Comparison of ENCODE assay signal across 9 mouse cellular contexts in genomic region chr15:84960692-84961091, GRCm38 (mm10). TPM values are rescaled to one million over a fixed set of nuclear protein-coding genes. Genes with fewer than 3 reads are reported as not detected.
DNase-seq lines count a peak whose midpoint lies in the region; ATAC-seq and TF ChIP-seq lines count a peak whose summit lies in the region.
"Had no signal": no experiment of that assay in that cellular context is flagged by ENCODE, and none has a peak within 500 bp of the region (broad histone marks: within the 10 kb centered on the region; RNA-seq: fewer than 3 reads in every experiment).

No protein-coding gene starts in this region.

- peak; percentile 30; the same call in 1 of the 2 replicates for TF ChIP-seq CTCF in forebrain, postnatal 0 days (IDR thresholded peaks at IDR 0.05; ENCODE audit: low read depth)

- H3K4me2 ChIP-seq in forebrain, postnatal 0 days (ENCODE audit: low read depth): peak overlapping the region; percentile 4; the same call in 1 of the 2 replicates
- peak overlapping the region; percentile 36 for H3K4me2 ChIP-seq in midbrain, embryonic 15.5 days

- peak overlapping the region; percentile 33; the same call in 1 of the 2 replicates for H3K9ac ChIP-seq in forebrain, postnatal 0 days
- peak overlapping the region; percentile 30; the same call in 1 of the 2 replicates for H3K9ac ChIP-seq in midbrain, embryonic 15.5 days

- intact Hi-C loops in gastrocnemius, postnatal 14 days (cut with DNase I; ENCODE audit: low total_unique reads): no loop called here

- no peaks in the 10 kb centered on the region for H3K27me3 ChIP-seq in forebrain, postnatal 0 days (ENCODE audit: insufficient read depth, low read length)
- H3K27me3 ChIP-seq in midbrain, embryonic 15.5 days (replicated peaks): no peaks in the 10 kb centered on the region

- peaks cover 14% of the 10 kb centered on the region for H3K36me3 ChIP-seq in forebrain, postnatal 0 days (ENCODE audit: insufficient read depth)
- peaks cover under 1% of the 10 kb centered on the region; the same call in 1 of the 2 replicates for H3K36me3 ChIP-seq in midbrain, embryonic 15.5 days (replicated peaks)

- 20% methylated on average over 8 of the region's 8 CpGs for WGBS in forebrain, postnatal 0 days
- WGBS in midbrain, embryonic 15.5 days: 16% methylated on average over 8 of the region's 8 CpGs

- DNase-seq in gastrocnemius, postnatal 14 days: peak; percentile 43
- DNase-seq in gastrocnemius, adult 18-20 months (ENCODE audit: low spot score): no peak
- DNase-seq in brain, adult 2 months (ENCODE audit: low read depth, low spot score): peak; percentile 92
- DNase-seq in forebrain, postnatal 0 days: peak; percentile 21
- DNase-seq in thymus, postnatal 25 days: no peak
- DNase-seq: thymus, postnatal 14 days had no signal

- no peaks in the 10 kb centered on the region for H3K9me3 ChIP-seq in forebrain, postnatal 0 days (ENCODE audit: low read length)
- H3K9me3 ChIP-seq in midbrain, embryonic 15.5 days: no peaks in the 10 kb centered on the region

- H3K27ac ChIP-seq in forebrain, postnatal 0 days (ENCODE audit: low read depth, low read length): 0 out of 2 replicates have a peak overlapping the region, but pooled peaks have one; percentile 29
- peak overlapping the region; percentile 74 for H3K27ac ChIP-seq in midbrain, embryonic 15.5 days

- ATAC-seq in forebrain, postnatal 0 days: peak; percentile 36
- ATAC-seq in midbrain, embryonic 15.5 days (replicated peaks): peak; percentile 13
- ATAC-seq in erythroblast, adult 5-6 weeks (replicated peaks; ENCODE audit: low FRiP score, poor library complexity, severe bottlenecking): no peak
- ATAC-seq in CD4-positive, CD25-positive, alpha-beta regulatory T cell, adult 4 months: no peak

- peaks cover 9% of the 10 kb centered on the region for H3K4me1 ChIP-seq in forebrain, postnatal 0 days (ENCODE audit: insufficient read depth)
- H3K4me1 ChIP-seq in midbrain, embryonic 15.5 days: peaks cover 38% of the 10 kb centered on the region

- H3K4me3 ChIP-seq in forebrain, postnatal 0 days (ENCODE audit: low read depth, low read length): no peak overlapping the region
- H3K4me3 ChIP-seq in midbrain, embryonic 15.5 days: no peak overlapping the region; the same call in 1 of the 2 replicates

RNA-seq across cellular contexts. Expression of gene 5031439G07Rik, which starts 27.7 kb away (rescaled TPM):
- total RNA-seq in gastrocnemius, postnatal 14 days (2021): 10 to 100 TPM; 26.4 to 35.9 TPM
- 10 to 100 TPM; 79.2 to 99.4 TPM for total RNA-seq in gastrocnemius, adult 18-20 months (2021)
- 99.6 and 112 TPM in 2 replicates for total RNA-seq in forebrain, postnatal 0 days (2014; rRNA removed)
- 27.4 and 28.9 TPM in 2 replicates for polyA plus RNA-seq in forebrain, postnatal 0 days (2015; fragmentation: Nextera tagmentation; extraction: Ambion mirVana)
- 28.4 and 33.9 TPM in 2 replicates for polyA plus RNA-seq in midbrain, embryonic 15.5 days (2015; fragmentation: Nextera tagmentation; extraction: Ambion mirVana)
- total RNA-seq in erythroblast, adult 5-6 weeks (2015; ENCODE audit: low replicate concordance): 5.6 and 6.0 TPM in 2 replicates
- 5.4 and 5.7 TPM in 2 replicates for total RNA-seq in erythroblast, adult 5-6 weeks (2017; ENCODE audit: low replicate concordance)
- polyA plus RNA-seq in CD4-positive, CD25-positive, alpha-beta regulatory T cell, adult 4 months (2017; shearing (Covaris generic)): 1 to 10 TPM; 1.4 to 2.0 TPM

RNA-seq across cellular contexts. Expression of gene Nup50, which starts 37.5 kb away (rescaled TPM):
- 10 to 100 TPM; 14.3 to 14.4 TPM for total RNA-seq in gastrocnemius, postnatal 14 days (2021)
- 10 to 100 TPM; 12.8 to 15.6 TPM for total RNA-seq in gastrocnemius, adult 18-20 months (2021)
- 19.5 and 24.8 TPM in 2 replicates for total RNA-seq in forebrain, postnatal 0 days (2014; rRNA removed)
- polyA plus RNA-seq in forebrain, postnatal 0 days (2015; fragmentation: Nextera tagmentation; extraction: Ambion mirVana): 23.5 and 24.5 TPM in 2 replicates
- 25.4 and 26.2 TPM in 2 replicates for polyA plus RNA-seq in midbrain, embryonic 15.5 days (2015; fragmentation: Nextera tagmentation; extraction: Ambion mirVana)
- 16.1 and 23.0 TPM in 2 replicates for total RNA-seq in erythroblast, adult 5-6 weeks (2015; ENCODE audit: low replicate concordance)
- total RNA-seq in erythroblast, adult 5-6 weeks (2017; ENCODE audit: low replicate concordance): 35.7 and 38.2 TPM in 2 replicates
- polyA plus RNA-seq in CD4-positive, CD25-positive, alpha-beta regulatory T cell, adult 4 months (2017; shearing (Covaris generic)): 10 to 100 TPM; 25.6 to 25.7 TPM

RNA-seq across cellular contexts. Expression of gene Gm29666, which starts 40.9 kb away (rescaled TPM):
- total RNA-seq in gastrocnemius, postnatal 14 days (2021): under 1 TPM; 0.09 to 0.14 TPM
- under 1 TPM; 0.09 to 0.14 TPM for total RNA-seq in gastrocnemius, adult 18-20 months (2021)
- 0.54 and 0.86 TPM in 2 replicates for total RNA-seq in forebrain, postnatal 0 days (2014; rRNA removed)
- polyA plus RNA-seq in forebrain, postnatal 0 days (2015; fragmentation: Nextera tagmentation; extraction: Ambion mirVana): 0.26 and 0.47 TPM in 2 replicates
- polyA plus RNA-seq in midbrain, embryonic 15.5 days (2015; fragmentation: Nextera tagmentation; extraction: Ambion mirVana): 0.83 and 0.96 TPM in 2 replicates
- 0.58 TPM in 1 of 2 replicates, not detected in the other for total RNA-seq in erythroblast, adult 5-6 weeks (2015; ENCODE audit: low replicate concordance)
- total RNA-seq in erythroblast, adult 5-6 weeks (2017; ENCODE audit: low replicate concordance): under 0.01 and 0.42 TPM in 2 replicates
- under 1 TPM; 0.44 to 0.68 TPM for polyA plus RNA-seq in CD4-positive, CD25-positive, alpha-beta regulatory T cell, adult 4 months (2017; shearing (Covaris generic))

RNA-seq across cellular contexts. Expression of gene Upk3a, which starts 56.2 kb away (rescaled TPM):
- not detected for total RNA-seq in gastrocnemius, postnatal 14 days (2021)
- not detected for total RNA-seq in gastrocnemius, adult 18-20 months (2021)
- total RNA-seq in forebrain, postnatal 0 days (2014; rRNA removed): 1.1 and 2.2 TPM in 2 replicates
- polyA plus RNA-seq in forebrain, postnatal 0 days (2015; fragmentation: Nextera tagmentation; extraction: Ambion mirVana): 1.3 and 1.4 TPM in 2 replicates
- 0.83 and 1.2 TPM in 2 replicates for polyA plus RNA-seq in midbrain, embryonic 15.5 days (2015; fragmentation: Nextera tagmentation; extraction: Ambion mirVana)
- total RNA-seq in erythroblast, adult 5-6 weeks (2015; ENCODE audit: low replicate concordance): not detected in 2 replicates
- total RNA-seq in erythroblast, adult 5-6 weeks (2017; ENCODE audit: low replicate concordance): not detected in 2 replicates
- polyA plus RNA-seq in CD4-positive, CD25-positive, alpha-beta regulatory T cell, adult 4 months (2017; shearing (Covaris generic)): not detected

Comparison
In these comparisons a context has a peak if more than half of its experiments do, and no peak if none do; other contexts are left out.
1. DNase-seq: peak in gastrocnemius, postnatal 14 days (single experiment), brain, adult 2 months (single experiment) and forebrain, postnatal 0 days (single experiment); none in gastrocnemius, adult 18-20 months (single experiment) and thymus, postnatal 25 days (single experiment).
2. ATAC-seq: peak in forebrain, postnatal 0 days (single experiment) and midbrain, embryonic 15.5 days (single experiment); none in erythroblast, adult 5-6 weeks (single experiment) and CD4-positive, CD25-positive, alpha-beta regulatory T cell, adult 4 months (single experiment).